Mouse (Mus musculus): ENCODE measurements at regions not wholly inside any gene's neighbourhood (a gene's known extent, or its start where the extent isn't known, plus 50 kb on each side); places are given as distances from the start of the nearest gene placed in this dataset.

GRCm38 (mm10) chrX:58445624-58446323 lies 423.3 kb downstream of the Zic3 start:
- no peak for DNase-seq (ENCODE audit: low read depth, low spot score)

GRCm38 (mm10) chrX:58447605-58448004 lies 425.1 kb downstream of the Zic3 start:
- peak; percentile 0 for DNase-seq (ENCODE audit: low read depth, low spot score)

GRCm38 (mm10) chrX:58469683-58470082 lies 439.5 kb upstream of the 4930550L24Rik start:
- no peak for DNase-seq (ENCODE audit: low read depth, low spot score)

- DNase-seq (ENCODE audit: low read depth, low spot score), result no peak
Observed at GRCm38 (mm10) chrX:58470986-58471385, 438.2 kb upstream of the 4930550L24Rik start.

GRCm38 (mm10) chrX:58490861-58491260 lies 418.3 kb upstream of the 4930550L24Rik start:
- peak; percentile 5 for DNase-seq (ENCODE audit: low read depth, low spot score)

GRCm38 (mm10) chrX:58503573-58503972 lies 405.6 kb upstream of the 4930550L24Rik start:
- no peak for DNase-seq (ENCODE audit: low read depth, low spot score)

- DNase-seq (ENCODE audit: low read depth, low spot score), result peak; percentile 5
Observed at GRCm38 (mm10) chrX:58514925-58515324, 394.2 kb upstream of the 4930550L24Rik start.
